Mouse (Mus musculus) CH12.LX (cell line): ENCODE results near the gene Olfr93. TPM values are rescaled to one million over a fixed set of nuclear protein-coding genes. Genes with fewer than 3 reads are reported as not detected.
"Not testable (repeated sequence)": the region's sequence is repeated elsewhere in the genome, so short reads cannot be mapped to it uniquely, and the experiment has no call there.

ENCODE experiments used
- DNase-seq: peaks from one replicate; pipeline ENCODE4 v3.0.0-alpha.2; 2013; ENCODE audit errors: extremely low read depth
- H3K27ac ChIP-seq: 2 replicates; pipeline ENCODE4 v1.5.1; 2012; ENCODE audit warnings: low read depth, mild to moderate bottlenecking, control low read depth, moderate library complexity; ENCODE audit not compliant: insufficient read depth
- H3K27me3 ChIP-seq: replicated peaks from 2 replicates; pipeline ENCODE3; 2012; ENCODE audit warnings: inconsistent platforms
- H3K36me3 ChIP-seq, 2 experiments: replicated peaks in 1 of 2; 2 replicates each; pipeline versions ENCODE3 to v1.6.1; 2012; ENCODE audit warnings: inconsistent platforms in 1 of 2, low read length in 1 of 2, mild to moderate bottlenecking in 1 of 2, mixed read lengths in 1 of 2, moderate library complexity in 1 of 2; ENCODE audit not compliant: control insufficient read depth in 1 of 2, insufficient read depth in 1 of 2
- H3K4me1 ChIP-seq, 2 experiments: 2 replicates each; pipeline ENCODE4 v1.6.1; 2012; ENCODE audit warnings: inconsistent platforms in 1 of 2, moderate library complexity in 1 of 2; ENCODE audit not compliant: insufficient read depth in 2 of 2, control insufficient read depth in 1 of 2
- H3K4me2 ChIP-seq: 2 replicates; pipeline ENCODE4 v1.6.1; 2012; ENCODE audit warnings: low read depth, mild to moderate bottlenecking, control low read depth; ENCODE audit not compliant: poor library complexity, insufficient read depth, severe bottlenecking
- H3K4me3 ChIP-seq, 3 experiments: fragments of 150-350 bp in 1 of 3; sonication (generic) in 1 of 3; replicated peaks in 1 of 3; 2 replicates each; pipeline versions ENCODE3 to v1.5.1; 2011 to 2012; ENCODE audit warnings: low read depth in 2 of 3, low read length in 2 of 3, mild to moderate bottlenecking in 2 of 3, moderate library complexity in 2 of 3, control low read depth in 1 of 3, improper control_type of control experiment in 1 of 3, inconsistent platforms in 1 of 3, mixed read lengths in 1 of 3; ENCODE audit not compliant: poor library complexity in 1 of 3
- H3K79me2 ChIP-seq: replicated peaks from 2 replicates; pipeline ENCODE4 v1.6.1; 2012; ENCODE audit warnings: mild to moderate bottlenecking, moderate library complexity; ENCODE audit not compliant: control insufficient read depth, poor library complexity, insufficient read depth, severe bottlenecking; ENCODE audit errors: extremely low read depth
- H3K9ac ChIP-seq: 2 replicates; pipeline ENCODE4 v1.6.1; 2012; ENCODE audit warnings: low read depth, mild to moderate bottlenecking, control low read depth, moderate library complexity; ENCODE audit not compliant: insufficient read depth
- H3K9me3 ChIP-seq: replicated peaks from 2 replicates; pipeline ENCODE3; 2012; ENCODE audit warnings: low read length, inconsistent platforms, mixed read lengths
- CHD1 ChIP-seq: IDR thresholded peaks from 2 replicates; pipeline ENCODE4 v1.6.1; 2012; ENCODE audit warnings: low read depth, low read length, improper control_type of control experiment, inconsistent platforms
- CHD2 ChIP-seq: IDR thresholded peaks from 2 replicates; pipeline ENCODE4 v1.6.1; 2011; ENCODE audit warnings: low read length, improper control_type of control experiment
- CTCF ChIP-seq, 2 experiments: IDR thresholded peaks in 1 of 2; conservative IDR thresholded peaks in 1 of 2; 2 replicates each; pipeline ENCODE4 v1.5.1; 2011 to 2012; ENCODE audit warnings: low read depth in 2 of 2, low read length in 2 of 2, improper control_type of control experiment in 1 of 2, inconsistent platforms in 1 of 2, mild to moderate bottlenecking in 1 of 2, moderate library complexity in 1 of 2
- ELF1 ChIP-seq: IDR thresholded peaks from 2 replicates; pipeline ENCODE4 v1.6.1; 2014; ENCODE audit warnings: low read depth, mild to moderate bottlenecking, inconsistent platforms, low read length, improper control_type of control experiment
- EP300 ChIP-seq: IDR thresholded peaks from 2 replicates; pipeline ENCODE4 v1.6.1; 2011; ENCODE audit warnings: low read length, improper control_type of control experiment
- ETS1 ChIP-seq: conservative IDR thresholded peaks from 2 replicates; pipeline ENCODE4 v1.6.1; 2012; ENCODE audit warnings: low read depth, mild to moderate bottlenecking, inconsistent platforms, low read length, improper control_type of control experiment, moderate library complexity
- GABPA ChIP-seq: IDR thresholded peaks from 2 replicates; pipeline ENCODE4 v1.6.1; 2012; ENCODE audit warnings: low read depth, low read length, improper control_type of control experiment, inconsistent platforms; ENCODE audit not compliant: insufficient replicate concordance
- HCFC1 ChIP-seq: IDR thresholded peaks from 2 replicates; pipeline ENCODE4 v1.6.1; 2012; ENCODE audit warnings: low read depth, mild to moderate bottlenecking, inconsistent platforms, low read length, improper control_type of control experiment
- JUN ChIP-seq: IDR thresholded peaks from 2 replicates; pipeline ENCODE4 v1.6.1; 2011; ENCODE audit warnings: low read depth, mild to moderate bottlenecking, low read length, improper control_type of control experiment, moderate library complexity; ENCODE audit not compliant: insufficient read depth
- MAFK ChIP-seq: IDR thresholded peaks from 2 replicates; pipeline ENCODE4 v1.6.1; 2011; ENCODE audit warnings: low read length, improper control_type of control experiment; ENCODE audit not compliant: insufficient replicate concordance
- MAX ChIP-seq: IDR thresholded peaks from 2 replicates; pipeline ENCODE4 v1.6.1; 2011; ENCODE audit warnings: low read length, improper control_type of control experiment
- MAZ ChIP-seq: IDR thresholded peaks from 2 replicates; pipeline ENCODE4 v1.6.1; 2012; ENCODE audit warnings: low read depth, mild to moderate bottlenecking, inconsistent platforms, low read length, improper control_type of control experiment, moderate library complexity
- MEF2A ChIP-seq: IDR thresholded peaks from 2 replicates; pipeline ENCODE4 v1.6.1; 2014; ENCODE audit warnings: low read depth, mild to moderate bottlenecking, inconsistent platforms, low read length, improper control_type of control experiment, borderline replicate concordance
- NELFE ChIP-seq: IDR thresholded peaks from 2 replicates; pipeline ENCODE4 v1.6.1; 2011; ENCODE audit warnings: low read depth, low read length, improper control_type of control experiment
- NRF1 ChIP-seq: IDR thresholded peaks from 2 replicates; pipeline ENCODE4 v1.6.1; 2014; ENCODE audit warnings: low read depth, mild to moderate bottlenecking, inconsistent platforms, low read length, improper control_type of control experiment, moderate library complexity
- POLR2A ChIP-seq: IDR thresholded peaks from 2 replicates; pipeline ENCODE4 v1.6.1; 2011; ENCODE audit warnings: low read depth, mild to moderate bottlenecking, improper control_type of control experiment, low read length
- POLR2AphosphoS2 ChIP-seq: IDR thresholded peaks from 2 replicates; pipeline ENCODE4 v1.6.1; 2011; ENCODE audit warnings: low read depth, low read length, improper control_type of control experiment
- RAD21 ChIP-seq: IDR thresholded peaks from 2 replicates; pipeline ENCODE4 v1.6.1; 2011; ENCODE audit warnings: low read depth, mild to moderate bottlenecking, low read length, improper control_type of control experiment, moderate library complexity
- SIN3A ChIP-seq: IDR thresholded peaks from 2 replicates; pipeline ENCODE4 v1.6.1; 2012; ENCODE audit warnings: low read length, improper control_type of control experiment, inconsistent platforms
- TBP ChIP-seq: conservative IDR thresholded peaks from 2 replicates; pipeline ENCODE4 v1.6.1; 2011; ENCODE audit warnings: low read depth, low read length, improper control_type of control experiment
- TCF12 ChIP-seq: IDR thresholded peaks from 2 replicates; pipeline ENCODE4 v1.6.1; 2014; ENCODE audit warnings: low read depth, mild to moderate bottlenecking, inconsistent platforms, low read length, improper control_type of control experiment
- UBTF ChIP-seq: IDR thresholded peaks from 2 replicates; pipeline ENCODE4 v1.6.1; 2012; ENCODE audit warnings: low read depth, mild to moderate bottlenecking, inconsistent platforms, low read length, improper control_type of control experiment, moderate library complexity
- USF2 ChIP-seq: conservative IDR thresholded peaks from 2 replicates; pipeline ENCODE4 v1.6.1; 2011; ENCODE audit warnings: low read depth, low read length, improper control_type of control experiment
- ZC3H11A ChIP-seq: IDR thresholded peaks from 2 replicates; pipeline ENCODE4 v1.6.1; 2012; ENCODE audit warnings: low read depth, mild to moderate bottlenecking, inconsistent platforms, low read length, improper control_type of control experiment
- ZKSCAN1 ChIP-seq: IDR thresholded peaks from 2 replicates; pipeline ENCODE4 v1.6.1; 2012; ENCODE audit warnings: low read depth, inconsistent platforms, low read length, improper control_type of control experiment, borderline replicate concordance
- dilution Hi-C: fragments of 300-500 bp; cut with MboI; formaldehyde crosslinking; loops from 2 replicates; pipeline ENCODE4 v1.14.3; 2020; ENCODE audit warnings: low sequenced_read_pairs; ENCODE audit not compliant: extremely low pct_unique_long_range_greater_than_20kb, extremely low pct_ligation_motif_present
- in situ Hi-C: fragments of 300-500 bp; cut with MboI; formaldehyde crosslinking; loops from 3 replicates; pipeline ENCODE4 v1.14.3; 2019; ENCODE audit warnings: low sequenced_read_pairs, low pct_ligation_motif_present, low pct_unique_long_range_greater_than_20kb, mixed read lengths
- polyA plus RNA-seq: library from polyadenylated mRNA; unstranded; fragments of >175 nt; gene quantifications from 2 replicates; pipeline ENCODE4 v1.2.1, GENCODE M21; 2012; ENCODE audit warnings: low read depth; ENCODE audit not compliant: insufficient read length
- total RNA-seq, 2 experiments: library from RNA; depleted of rRNA; stranded (reverse); fragments of 300-350 nt in 1 of 2; fragments of >200 nt in 1 of 2; gene quantifications; 2 replicates each; pipeline ENCODE4 v1.2.3; 2012 to 2014

Gene Olfr93
- total and polyA plus RNA-seq, 3 experiments = not detected

- TF ChIP-seq MAFK (no peak), MEF2A (peak; percentile 92), CHD1 (peak; percentile 88; the same call in 1 of the 2 replicates), CTCF (conservative IDR thresholded peaks at IDR 0.05 in 1 of 2, IDR thresholded peaks at IDR 0.05 in 1 of 2; ENCODE audit: low read depth in 2 of 2, low read length in 2 of 2) (no peak), GABPA (no peak), TBP (peak; percentile 96), UBTF (peak; percentile 95), POLR2AphosphoS2 (no peak), TCF12 (0 out of 2 replicates have a peak, but pooled peaks have one; percentile 42), POLR2A (no peak), NELFE (no peak)
These were observed 24.2 kb upstream of the Olfr93 start (continued) for GRCm38 (mm10) chr17:37185474-37185873.

DNA sequence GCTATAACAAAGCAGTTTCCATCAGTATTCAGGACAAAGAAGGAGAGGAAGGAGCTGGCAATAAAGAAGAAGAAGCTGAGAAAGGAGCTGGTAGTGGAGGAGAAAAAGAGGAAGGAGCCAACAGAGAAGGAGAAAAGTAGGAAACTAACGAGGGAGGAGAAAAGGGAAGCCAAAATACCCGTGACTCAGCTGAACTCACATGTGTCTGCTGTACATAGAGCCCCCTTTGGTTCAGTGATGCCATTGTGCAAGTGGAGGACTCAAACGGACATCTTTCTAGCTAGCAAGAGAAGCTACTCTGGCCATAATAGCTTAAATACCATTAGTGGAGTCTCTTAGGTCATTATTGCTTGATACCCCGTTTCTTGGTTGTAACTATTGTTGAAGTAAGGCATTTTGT, 29.9 kb downstream of the Olfr93 start:
- H3K9me3 ChIP-seq, H3K36me3 ChIP-seq, H3K4me2 ChIP-seq, dilution Hi-C loops, in situ Hi-C loops, H3K9ac ChIP-seq, DNase-seq, H3K4me3 ChIP-seq, H3K79me2 ChIP-seq, H3K27ac ChIP-seq, H3K27me3 ChIP-seq, H3K4me1 ChIP-seq: not testable (repeated sequence)

DNA sequence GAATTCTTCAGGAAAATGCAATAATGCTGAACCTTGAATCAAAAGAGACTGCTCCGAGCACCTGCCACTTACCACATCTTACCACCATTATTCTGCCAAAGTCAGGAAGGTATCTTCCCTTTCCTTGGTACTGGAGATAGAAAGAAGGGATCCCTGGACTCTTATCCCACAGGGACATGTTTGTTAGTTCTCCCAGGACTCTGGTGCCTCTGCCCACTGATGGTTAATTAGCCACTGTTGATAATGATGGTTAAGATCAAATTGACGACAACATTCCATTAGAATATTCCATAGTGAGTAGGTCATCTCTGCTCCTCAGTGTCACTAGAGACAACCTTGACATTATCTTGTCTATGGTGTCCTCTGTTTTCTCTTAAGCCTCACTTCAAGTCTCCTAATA, 41.3 kb downstream of the Olfr93 start, which contains the start of gene Olfr92:
Gene Olfr92 (minus strand): TSS at position 101 of the 400 bp plus-strand sequence.
- Histone ChIP-seq H3K27me3 (no peaks in the 10 kb centered on the region), H3K4me2 (no peak within 1 kb of the TSS), H3K4me3 (no peak within 1 kb of the TSS), H3K79me2 (no peaks in the 10 kb centered on the region), H3K36me3 (no peaks in the 10 kb centered on the region), H3K9ac (no peak within 1 kb of the TSS), H3K27ac (no peak within 1 kb of the TSS), H3K9me3 (no peaks in the 10 kb centered on the region), H3K4me1 (no peaks in the 10 kb centered on the region)
- TF ChIP-seq ETS1 (no peak), JUN (no peak), HCFC1 (no peak), POLR2A (no peak), ZKSCAN1 (no peak), RAD21 (no peak), MAZ (no peak), USF2 (no peak), NRF1 (no peak), SIN3A (no peak), CHD1 (no peak), ELF1 (no peak), CHD2 (no peak), TBP (no peak), MEF2A (no peak), MAX (no peak), ZC3H11A (no peak), EP300 (no peak)
- dilution Hi-C loops = no loop called here
- no peak for DNase-seq
- in situ Hi-C loops = no loop called here
